In genomic region chr6:58889917-58890316, GRCm38 (mm10) we compare ENCODE assay signal across 27 mouse cellular contexts. TPM values are rescaled to one million over a fixed set of nuclear protein-coding genes. Genes with fewer than 3 reads are reported as not detected.
"Had no signal": no experiment of that assay in that cellular context is flagged by ENCODE, and none has a peak within 500 bp of the region (broad histone marks: within the 10 kb centered on the region; RNA-seq: fewer than 3 reads in every experiment).

No protein-coding gene starts in this region.

- ATAC-seq: hindbrain, embryonic 16.5 days; inflammation-experienced regulatory T-cells, adult 6 months; intestine, embryonic 15.5 days had no signal

- H3K9ac ChIP-seq: heart, embryonic 12.5 days; hindbrain, embryonic 12.5 days; hindbrain, embryonic 14.5 days; intestine, embryonic 15.5 days; kidney, embryonic 15.5 days; limb, embryonic 13.5 days; limb, embryonic 15.5 days had no signal

- H3K27me3 ChIP-seq: heart, embryonic 12.5 days; hindbrain, embryonic 12.5 days; intestine, embryonic 15.5 days; kidney, embryonic 15.5 days; limb, embryonic 13.5 days; limb, embryonic 15.5 days had no signal

- H3K27ac ChIP-seq: heart, adult 2 months; heart, embryonic 10.5 days; hindbrain, embryonic 10.5 days; hindbrain, embryonic 12.5 days; hindbrain, embryonic 14.5 days; intestine, embryonic 15.5 days; kidney, embryonic 15.5 days; kidney, postnatal 0 days; limb, embryonic 13.5 days; limb, embryonic 15.5 days had no signal

- H3K4me3 ChIP-seq: heart, adult 2 months; heart, embryonic 10.5 days; heart, embryonic 12.5 days; hindbrain, embryonic 10.5 days; hindbrain, embryonic 12.5 days; intestine, embryonic 15.5 days; kidney, embryonic 15.5 days; limb, embryonic 13.5 days; limb, embryonic 15.5 days had no signal

- H3K36me3 ChIP-seq: intestine, embryonic 15.5 days had no signal

- H3K9me3 ChIP-seq: heart, embryonic 10.5 days; heart, embryonic 12.5 days; hindbrain, embryonic 10.5 days; hindbrain, embryonic 12.5 days; intestine, embryonic 15.5 days; kidney, embryonic 15.5 days; limb, embryonic 13.5 days; limb, embryonic 15.5 days had no signal

- H3K4me1 ChIP-seq: heart, embryonic 10.5 days; heart, embryonic 12.5 days; hindbrain, embryonic 10.5 days; hindbrain, embryonic 12.5 days; intestine, embryonic 15.5 days; kidney, embryonic 15.5 days; limb, embryonic 13.5 days; limb, embryonic 15.5 days had no signal

- DNase-seq: gastrocnemius, postnatal 14 days; gastrocnemius, postnatal 36 days; heart, adult 11 months; heart, adult 2 months; heart, postnatal 10 days; heart, postnatal 4 days; kidney, adult 11 months; kidney, adult 2 months; kidney, adult 9 months; kidney, postnatal 14 days; kidney, postnatal 36 days; layer of hippocampus, adult 9-11 months; layer of hippocampus, postnatal 36 days; left cerebral cortex, postnatal 4 days had no signal

RNA-seq across cellular contexts. Expression of gene Nap1l5, which starts 17.0 kb away (rescaled TPM):
- total RNA-seq: gastrocnemius, postnatal 36 days had no signal
- polyA plus RNA-seq: liver, adult 2 months had no signal
